Mouse (Mus musculus) mouse trophoblast stem cell (cell line): ENCODE measurements around the gene Rabl3.

ENCODE experiments used
- in situ Hi-C, 2 experiments: fragments of 300-500 bp; cut with MseI, MboI; formaldehyde crosslinking; loops; 2 replicates in 1 of 2; 3 replicates in 1 of 2; pipeline ENCODE4 v1.15.1; 2025

Gene Rabl3

GRCm38 (mm10) chr16:37591551-37591950, 51.9 kb downstream of the Rabl3 start:
- in situ Hi-C loops: no loop called here

GRCm38 (mm10) chr16:37597412-37597811, 57.7 kb downstream of the Rabl3 start:
- in situ Hi-C loops: no loop called here

- in situ Hi-C loops: no loop called here
Measured at GRCm38 (mm10) chr16:37598463-37598862, 58.8 kb downstream of the Rabl3 start.

- in situ Hi-C loops: no loop called here
Measured at GRCm38 (mm10) chr16:37599326-37599725, 59.6 kb downstream of the Rabl3 start.

GRCm38 (mm10) chr16:37603431-37603830, 63.7 kb downstream of the Rabl3 start:
- in situ Hi-C loops: no loop called here

- in situ Hi-C loops: no loop called here
Measured at GRCm38 (mm10) chr16:37604243-37604642, 64.6 kb downstream of the Rabl3 start.

- in situ Hi-C loops: no loop called here
Measured at GRCm38 (mm10) chr16:37610333-37610732, 70.6 kb downstream of the Rabl3 start.

- in situ Hi-C loops: no loop called here
Measured at GRCm38 (mm10) chr16:37611072-37611471, 71.4 kb downstream of the Rabl3 start.

- in situ Hi-C loops: no loop called here
Measured at GRCm38 (mm10) chr16:37612013-37612412, 72.3 kb downstream of the Rabl3 start.

- in situ Hi-C loops: no loop called here
Measured at GRCm38 (mm10) chr16:37614540-37614939, 74.9 kb downstream of the Rabl3 start.

- in situ Hi-C loops: no loop called here
Measured at GRCm38 (mm10) chr16:37615429-37615828, 75.7 kb downstream of the Rabl3 start.

GRCm38 (mm10) chr16:37616104-37616503, 76.4 kb downstream of the Rabl3 start:
- in situ Hi-C loops: no loop called here

GRCm38 (mm10) chr16:37617695-37618094, 78.0 kb downstream of the Rabl3 start:
- in situ Hi-C loops: no loop called here
